Mouse (Mus musculus): ENCODE data around the gene Phactr1.

- TF ChIP-seq GATA1 (IDR thresholded peaks at IDR 0.05; ENCODE audit: low read length) (no peak), TAL1 (IDR thresholded peaks at IDR 0.05; ENCODE audit: low read length) (no peak)
These were observed 443.7 kb downstream of the Phactr1 start for GRCm38 (mm10) chr13:43123895-43124682.

Data from erythroblast, embryonic 14.5 days (primary cell).